Mouse (Mus musculus): ENCODE data around the gene Dgkb.

DNA sequence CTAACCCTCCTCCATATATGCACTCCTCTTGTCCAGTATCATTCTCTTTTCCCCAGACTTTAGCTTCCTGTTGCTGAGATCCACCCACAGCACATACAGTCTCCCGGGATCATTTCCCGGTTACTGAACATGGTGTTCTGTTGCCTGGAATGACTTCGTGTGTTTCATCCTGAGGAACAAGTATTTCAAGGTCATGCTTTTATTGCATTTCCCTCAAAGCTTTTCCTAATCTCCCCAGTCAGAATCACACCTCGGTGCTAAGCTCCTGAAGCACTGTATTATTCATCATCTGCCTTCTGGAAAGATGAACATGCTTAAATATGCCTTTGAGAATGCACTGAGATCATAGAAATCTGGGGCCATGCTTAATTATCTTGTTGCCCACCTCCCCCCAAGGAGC is 138.7 kb downstream of the Dgkb start:
- TF ChIP-seq CTCF (IDR thresholded peaks at IDR 0.05; ENCODE audit: extremely low read depth, insufficient read depth, low read length), result no peak
- TF ChIP-seq POLR2A (IDR thresholded peaks at IDR 0.05; ENCODE audit: extremely low read depth, insufficient read depth, low read length), result no peak
